Mouse (Mus musculus) c-Kit-positive CD71-positive TER-119-negative erythroid progenitor cells, embryonic 14.5 days (primary cell): ENCODE data around the gene Echdc3.

Source experiments
- DNase-seq: peaks from one replicate; pipeline ENCODE4 v3.0.0-alpha.2; 2013; ENCODE audit warnings: low read depth

The Echdc3 gene

DNA sequence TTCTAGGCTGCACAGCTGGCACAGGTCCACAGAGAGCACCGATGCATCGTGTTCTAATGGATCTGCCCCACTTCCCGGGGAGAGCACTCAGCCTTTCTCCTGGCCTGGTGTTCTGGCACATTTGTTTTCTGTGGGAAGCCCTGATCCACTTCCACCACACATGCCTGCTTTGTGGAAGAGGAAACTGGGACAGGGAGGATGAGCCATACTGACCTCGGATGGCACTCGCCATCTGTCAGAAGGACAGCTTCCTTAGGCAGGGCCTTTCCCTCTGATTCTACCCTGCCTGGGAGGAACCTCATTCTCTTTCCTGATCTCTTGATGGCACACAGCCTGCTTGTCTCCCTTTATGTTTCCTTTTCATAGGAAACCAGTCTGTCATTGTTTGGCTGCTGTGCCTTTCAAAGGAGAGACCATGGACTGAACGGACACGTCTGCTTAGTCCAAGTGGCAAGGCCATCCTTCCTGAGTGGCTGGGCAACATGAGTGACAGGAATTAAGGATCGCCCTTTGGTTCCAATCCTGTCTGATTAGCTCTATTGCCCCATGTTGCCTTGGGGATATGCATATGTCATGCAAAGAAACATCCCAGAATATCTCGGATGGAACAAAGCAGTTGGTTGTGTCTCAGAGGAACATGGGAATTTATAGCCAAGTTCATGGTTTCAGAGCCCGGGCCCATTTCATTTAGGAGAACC, 13.7 kb upstream of the Echdc3 start:
- no peak for DNase-seq

GRCm38 (mm10) chr2:6220141-6220805, 7.4 kb upstream of the Echdc3 start:
- peak; percentile 58 for DNase-seq

DNA sequence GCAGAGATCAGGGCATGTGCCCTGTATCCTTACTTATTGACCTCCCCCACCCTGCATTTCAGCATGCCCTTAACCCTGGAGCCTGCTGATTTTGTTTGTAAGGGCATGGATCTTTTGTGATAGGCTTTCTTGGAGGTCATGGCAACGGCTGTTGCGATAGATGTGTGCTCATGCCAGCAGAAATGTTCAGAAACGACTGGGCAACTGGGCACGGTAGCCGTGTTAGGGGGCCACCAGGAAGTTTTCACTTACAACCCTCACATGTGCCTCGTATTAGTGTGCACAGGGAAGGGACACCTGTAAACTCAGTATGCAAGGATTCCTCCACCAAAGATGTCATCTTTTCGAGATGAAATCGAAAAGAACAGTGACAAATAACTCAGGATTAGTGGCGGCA, 508 bp downstream of the Echdc3 start:
- no peak for DNase-seq

DNA sequence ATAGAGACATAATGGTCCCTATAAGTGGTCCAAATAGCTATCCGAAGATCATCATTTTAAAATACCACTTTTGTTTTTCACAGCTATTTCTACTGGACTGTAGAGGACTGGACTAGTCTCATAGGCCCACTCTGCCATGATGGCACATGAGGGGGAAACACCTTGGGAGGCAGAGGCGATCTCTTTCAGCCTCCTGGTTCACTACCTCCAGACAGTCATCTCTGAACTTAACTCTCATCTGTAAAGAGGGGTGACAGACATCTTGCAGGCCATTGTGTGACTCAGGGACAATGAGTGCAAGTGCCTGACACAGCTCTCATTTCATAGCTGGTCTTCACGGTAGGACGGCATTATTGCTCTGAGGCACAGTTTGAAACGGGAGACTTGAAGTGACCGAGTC, 2.0 kb downstream of the Echdc3 start:
- no peak for DNase-seq

DNA sequence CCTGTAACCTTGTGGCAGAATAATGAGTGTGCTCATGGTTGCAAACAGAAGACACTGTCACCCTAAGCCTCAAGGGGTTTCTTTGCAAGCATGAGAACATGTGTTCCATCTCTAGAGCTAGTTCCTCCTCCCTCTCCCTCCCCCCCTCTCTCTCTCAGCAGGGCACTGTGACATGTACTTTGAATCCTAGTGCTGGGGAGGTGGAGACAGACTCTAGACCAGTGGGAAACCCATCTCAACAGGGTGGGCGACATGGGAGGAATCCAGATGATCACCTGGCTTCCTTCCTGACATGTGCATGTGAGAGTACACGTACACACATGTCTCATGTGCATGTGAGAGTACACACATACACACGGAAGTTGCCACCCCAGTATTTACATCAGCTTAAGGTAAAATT, 3.1 kb downstream of the Echdc3 start:
- DNase-seq = no peak

GRCm38 (mm10) chr2:6209116-6209515, 3.7 kb downstream of the Echdc3 start:
- no peak for DNase-seq

GRCm38 (mm10) chr2:6207736-6208135, 5.1 kb downstream of the Echdc3 start:
- DNase-seq = no peak

GRCm38 (mm10) chr2:6196363-6196973, 16.4 kb downstream of the Echdc3 start:
- DNase-seq = no peak

DNA sequence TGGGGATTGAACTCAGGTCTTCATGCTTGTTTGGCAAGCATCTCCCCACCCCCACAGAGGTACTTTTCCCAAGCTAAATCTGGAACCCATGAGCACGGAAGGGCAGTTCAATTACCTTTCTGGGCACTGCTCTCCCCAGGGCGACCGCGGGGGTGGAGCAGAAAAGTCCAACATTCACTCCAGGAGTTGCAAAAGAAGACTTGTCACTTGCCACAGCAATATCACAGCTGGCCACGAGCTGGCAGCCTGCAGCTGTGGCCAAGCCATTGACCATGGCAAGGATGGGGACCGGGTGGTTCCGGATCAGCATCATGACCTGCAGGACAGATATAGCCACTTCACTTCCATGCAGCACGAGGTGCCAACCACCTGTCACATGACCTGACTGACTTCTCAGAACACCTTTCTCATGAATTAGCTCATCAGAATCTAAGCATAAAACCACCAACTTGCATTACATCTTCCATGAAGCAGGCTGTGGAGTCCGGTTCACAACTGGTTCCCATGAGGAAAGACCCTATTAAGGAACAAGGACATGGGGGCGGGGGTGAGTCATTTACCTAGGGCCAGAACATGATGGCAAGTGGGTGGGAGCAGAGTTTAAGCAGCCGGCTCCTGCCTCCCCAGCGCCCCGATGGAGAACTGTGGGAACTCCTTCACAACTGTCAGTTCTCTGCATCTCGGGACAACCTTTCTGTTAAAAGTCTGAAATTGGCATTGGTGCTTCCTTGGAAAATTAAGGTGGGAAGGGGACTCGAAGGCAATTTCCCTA, 17.2 kb downstream of the Echdc3 start:
- no peak for DNase-seq

- no peak for DNase-seq
These were observed 18.3 kb downstream of the Echdc3 start for GRCm38 (mm10) chr2:6194497-6194896.

GRCm38 (mm10) chr2:6193591-6193973, 19.3 kb downstream of the Echdc3 start:
- no peak for DNase-seq

- DNase-seq = peak; percentile 40
These were observed 19.8 kb downstream of the Echdc3 start for GRCm38 (mm10) chr2:6192820-6193590.

DNA sequence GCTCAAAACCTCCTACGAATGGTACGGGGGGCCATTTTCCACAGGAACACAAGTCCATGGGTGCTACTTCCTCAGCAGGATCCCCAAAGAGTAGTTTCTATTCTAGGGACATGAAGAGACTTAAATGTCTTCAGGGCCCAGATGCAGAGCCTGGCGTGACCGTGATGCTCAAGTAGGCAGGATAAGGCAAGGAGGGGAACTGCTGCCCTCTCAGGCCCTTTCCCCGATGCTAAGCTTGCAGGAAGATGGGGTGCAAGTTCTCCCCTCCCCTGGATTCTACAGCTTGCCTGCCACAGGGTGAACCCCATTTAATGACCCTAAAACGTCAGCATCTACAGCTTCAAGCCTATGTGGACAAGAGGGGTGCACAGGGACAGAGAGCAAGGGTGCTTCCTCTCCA, 22.8 kb downstream of the Echdc3 start:
- DNase-seq = no peak

DNA sequence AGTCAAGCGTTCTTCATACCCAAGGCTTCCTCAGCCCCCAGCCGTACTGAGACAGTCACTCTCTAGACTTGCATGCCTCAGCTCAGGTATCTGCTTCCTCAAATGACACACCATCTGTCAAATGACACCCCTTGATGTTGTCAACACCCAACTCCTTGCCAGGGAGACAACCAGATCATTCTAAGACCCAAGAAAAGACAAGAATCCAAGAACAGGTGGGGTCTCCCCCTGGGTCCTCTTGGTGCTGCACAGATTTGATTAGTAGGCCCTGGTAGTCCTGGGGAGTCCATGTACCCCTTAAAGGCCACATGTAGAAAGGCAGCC, 23.2 kb downstream of the Echdc3 start:
- DNase-seq = no peak

DNA sequence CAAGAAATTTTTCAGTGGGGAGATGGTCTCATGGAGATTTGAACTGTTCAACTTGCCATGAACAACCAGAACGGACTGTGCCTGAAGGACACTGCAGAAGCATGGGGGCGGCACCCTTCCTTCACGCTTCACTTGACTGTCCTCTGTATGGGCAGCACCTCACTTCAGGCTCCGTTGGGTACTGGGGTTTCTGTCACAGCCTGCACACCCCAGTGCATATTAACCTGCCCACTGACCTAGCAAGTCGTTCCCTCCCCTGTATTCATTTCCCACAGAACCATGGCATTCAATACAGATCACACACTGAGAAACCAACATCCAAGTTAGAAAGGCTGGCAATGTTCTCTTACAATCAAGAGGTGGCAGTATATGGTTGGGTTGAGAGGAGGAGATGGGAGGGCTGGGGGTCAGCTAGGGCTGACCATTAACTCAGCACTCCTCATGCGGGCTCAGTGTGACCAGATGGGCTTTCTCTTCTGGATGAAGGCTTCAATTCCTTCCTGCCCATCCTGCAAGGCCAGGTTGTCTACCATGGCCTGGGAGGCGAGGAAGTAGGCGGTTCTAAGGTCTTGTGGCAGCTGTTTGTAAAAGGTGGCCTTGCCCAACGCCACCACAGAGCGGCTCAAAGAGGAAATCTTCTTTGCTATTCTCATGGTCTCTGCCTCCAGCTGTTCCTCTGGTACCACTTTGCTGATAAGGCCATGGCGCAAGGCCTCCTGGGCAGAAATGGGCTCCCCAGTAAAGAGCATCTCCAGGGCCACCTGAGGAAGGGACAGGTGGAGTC, 23.8 kb downstream of the Echdc3 start:
- DNase-seq = no peak

GRCm38 (mm10) chr2:6187418-6187817, 25.4 kb downstream of the Echdc3 start:
- no peak for DNase-seq

DNA sequence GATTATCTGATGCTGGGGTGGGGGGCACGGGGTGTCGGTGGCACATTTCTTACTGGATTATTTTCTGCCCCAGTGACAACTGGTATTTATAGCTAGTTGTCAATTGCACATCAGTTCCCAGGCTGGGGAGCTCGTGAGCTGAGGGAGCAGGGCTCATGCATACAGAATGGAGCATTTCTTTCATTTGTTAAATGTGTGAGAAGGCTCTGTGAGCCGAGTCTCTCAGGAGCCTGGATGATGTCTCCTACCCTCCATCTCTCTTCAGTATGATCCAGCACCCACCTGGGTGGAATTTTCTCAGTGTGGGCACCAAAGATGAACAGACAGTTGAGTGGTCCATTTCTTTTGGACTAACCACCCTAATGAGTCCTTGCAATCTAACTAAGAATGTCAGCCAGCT, 25.9 kb downstream of the Echdc3 start:
- DNase-seq = no peak

DNA sequence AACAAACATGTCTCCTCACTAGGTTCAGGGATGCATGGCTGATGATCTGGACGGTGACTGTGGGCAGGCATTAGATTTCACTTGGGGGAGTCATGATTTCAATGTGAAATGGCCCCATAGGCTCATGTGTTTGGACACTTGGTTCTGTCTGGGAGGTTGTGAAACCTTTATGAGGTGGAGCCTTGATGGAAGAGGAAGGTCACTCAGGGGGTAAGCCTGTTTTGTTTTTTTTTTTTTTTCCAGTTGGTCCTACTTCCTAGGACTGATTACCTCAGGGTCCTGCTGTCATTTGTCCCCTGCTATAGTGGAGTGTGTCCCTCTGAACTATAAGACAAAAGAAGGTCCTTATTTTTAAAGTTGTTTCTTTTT, 33.1 kb downstream of the Echdc3 start:
- no peak for DNase-seq

- no peak for DNase-seq
These were observed 33.7 kb downstream of the Echdc3 start for GRCm38 (mm10) chr2:6178901-6179748.

GRCm38 (mm10) chr2:6173013-6173412, 39.8 kb downstream of the Echdc3 start:
- no peak for DNase-seq
